Mouse (Mus musculus): ENCODE measurements around the gene Dnah8.

The Dnah8 gene

GRCm38 (mm10) chr17:30746056-30747024, 122.2 kb downstream of the Dnah8 start:
- peak; percentile 74 for DNase-seq (ENCODE audit: low read depth, low spot score)

- DNase-seq (ENCODE audit: low read depth, low spot score) = no peak
Measured at GRCm38 (mm10) chr17:30749391-30749790, 125.2 kb downstream of the Dnah8 start.

GRCm38 (mm10) chr17:30750269-30750668, 126.1 kb downstream of the Dnah8 start:
- DNase-seq (ENCODE audit: low read depth, low spot score) = no peak

- no peak for DNase-seq (ENCODE audit: low read depth, low spot score)
Measured at GRCm38 (mm10) chr17:30752370-30752818, 128.2 kb downstream of the Dnah8 start.

GRCm38 (mm10) chr17:30753201-30753600, 129.0 kb downstream of the Dnah8 start:
- no peak for DNase-seq (ENCODE audit: low read depth, low spot score)

GRCm38 (mm10) chr17:30756771-30757170, 132.6 kb downstream of the Dnah8 start:
- DNase-seq (ENCODE audit: low read depth, low spot score) = peak; percentile 9

- DNase-seq (ENCODE audit: low read depth, low spot score) = peak; percentile 11
Measured at GRCm38 (mm10) chr17:30760307-30760706, 136.2 kb downstream of the Dnah8 start.

GRCm38 (mm10) chr17:30764276-30764675, 140.1 kb downstream of the Dnah8 start:
- DNase-seq (ENCODE audit: low read depth, low spot score) = no peak

GRCm38 (mm10) chr17:30774416-30774815, 150.3 kb downstream of the Dnah8 start:
- no peak for DNase-seq (ENCODE audit: low read depth, low spot score)

- DNase-seq (ENCODE audit: low read depth, low spot score) = no peak
Measured at GRCm38 (mm10) chr17:30775096-30775495, 150.9 kb downstream of the Dnah8 start.

- DNase-seq (ENCODE audit: low read depth, low spot score) = no peak
Measured at GRCm38 (mm10) chr17:30781046-30781445, 156.9 kb downstream of the Dnah8 start.

- DNase-seq (ENCODE audit: low read depth, low spot score) = no peak
Measured at GRCm38 (mm10) chr17:30782286-30782685, 158.1 kb downstream of the Dnah8 start.

GRCm38 (mm10) chr17:30788361-30788760, 164.2 kb downstream of the Dnah8 start:
- DNase-seq (ENCODE audit: low read depth, low spot score) = no peak

- DNase-seq (ENCODE audit: low read depth, low spot score) = no peak
Measured at GRCm38 (mm10) chr17:30790816-30791215, 166.7 kb downstream of the Dnah8 start.

GRCm38 (mm10) chr17:30792396-30792795, 168.2 kb downstream of the Dnah8 start:
- no peak for DNase-seq (ENCODE audit: low read depth, low spot score)

- no peak for DNase-seq (ENCODE audit: low read depth, low spot score)
Measured at GRCm38 (mm10) chr17:30796616-30797015, 172.5 kb downstream of the Dnah8 start.

- DNase-seq (ENCODE audit: low read depth, low spot score) = no peak
Measured at GRCm38 (mm10) chr17:30800261-30800985, 176.3 kb downstream of the Dnah8 start.

GRCm38 (mm10) chr17:30803668-30804067, 179.5 kb downstream of the Dnah8 start:
- DNase-seq (ENCODE audit: low read depth, low spot score) = peak; percentile 18

GRCm38 (mm10) chr17:30804955-30805354, 180.8 kb downstream of the Dnah8 start:
- DNase-seq (ENCODE audit: low read depth, low spot score) = no peak

- DNase-seq (ENCODE audit: low read depth, low spot score) = no peak
Measured at GRCm38 (mm10) chr17:30805511-30806059, 181.4 kb downstream of the Dnah8 start.

- DNase-seq (ENCODE audit: low read depth, low spot score) = no peak
Measured at GRCm38 (mm10) chr17:30808866-30809660, 184.9 kb downstream of the Dnah8 start.
